Mouse (Mus musculus) brain, embryonic 14.5 days (tissue): Measurements from ENCODE around the gene Cyth1. TPM values are rescaled to one million over a fixed set of nuclear protein-coding genes. Genes with fewer than 3 reads are reported as not detected.

Experiments
- DNase-seq: peaks from one replicate; pipeline ENCODE4 v3.0.0-alpha.2; 2011; ENCODE audit warnings: low read depth
- CTCF ChIP-seq: fragments of 200-500 bp; IDR thresholded peaks from 2 replicates; pipeline ENCODE4 v1.5.1; 2012; ENCODE audit warnings: inconsistent platforms, mild to moderate bottlenecking, moderate library complexity, borderline replicate concordance; ENCODE audit not compliant: insufficient read depth, insufficient read length; ENCODE audit errors: extremely low read depth
- POLR2A ChIP-seq: fragments of 200-500 bp; IDR thresholded peaks from 2 replicates; pipeline ENCODE4 v1.6.1; 2012; ENCODE audit warnings: mild to moderate bottlenecking, inconsistent platforms, borderline replicate concordance; ENCODE audit not compliant: poor library complexity, insufficient read depth, insufficient read length, severe bottlenecking; ENCODE audit errors: extremely low read depth
- polyA plus RNA-seq: library from polyadenylated mRNA; depleted of rRNA; stranded (reverse); fragments of >200 nt; gene quantifications from 2 replicates; pipeline ENCODE4 v1.2.3, GENCODE M21; 2012; rRNA removed

The Cyth1 gene
- 35.9 and 36.8 TPM in 2 replicates for polyA plus RNA-seq

- TF ChIP-seq CTCF = no peak
- peak; percentile 90 for TF ChIP-seq POLR2A
- DNase-seq = peak; percentile 99
Observed at GRCm38 (mm10) chr11:118248150-118249011, at the start of gene Cyth1. Cyth1 (minus strand) TSS chr11:118248592.

- TF ChIP-seq POLR2A = no peak
- TF ChIP-seq CTCF = no peak
- DNase-seq = no peak
Observed at GRCm38 (mm10) chr11:118297967-118298366, 49.6 kb upstream of the Cyth1 start.

GRCm38 (mm10) chr11:118295026-118295425 lies 46.6 kb upstream of the Cyth1 start:
- peak; percentile 57 for DNase-seq
- no peak for TF ChIP-seq CTCF
- no peak for TF ChIP-seq POLR2A

GRCm38 (mm10) chr11:118292671-118293070 lies 44.3 kb upstream of the Cyth1 start:
- TF ChIP-seq POLR2A (no peak), CTCF (no peak)
- peak; percentile 25 for DNase-seq

GRCm38 (mm10) chr11:118289999-118290889 lies 41.9 kb upstream of the Cyth1 start, which contains the start of gene Usp36:
Usp36 (minus strand) TSS chr11:118290244.
- TF ChIP-seq POLR2A = peak; percentile 82; the same call in 1 of the 2 replicates
- no peak for TF ChIP-seq CTCF
- DNase-seq = peak; percentile 100

GRCm38 (mm10) chr11:118289562-118289961 lies 41.2 kb upstream of the Cyth1 start:
- no peak for DNase-seq
- TF ChIP-seq CTCF (no peak), POLR2A (no peak)

GRCm38 (mm10) chr11:118289037-118289511 lies 40.7 kb upstream of the Cyth1 start:
- TF ChIP-seq CTCF = no peak
- TF ChIP-seq POLR2A = no peak
- DNase-seq = no peak

GRCm38 (mm10) chr11:118287573-118287972 lies 39.2 kb upstream of the Cyth1 start:
- TF ChIP-seq CTCF (no peak), POLR2A (no peak)
- no peak for DNase-seq

GRCm38 (mm10) chr11:118286434-118286833 lies 38.0 kb upstream of the Cyth1 start:
- no peak for DNase-seq
- TF ChIP-seq POLR2A = no peak
- TF ChIP-seq CTCF = no peak

- TF ChIP-seq CTCF = no peak
- TF ChIP-seq POLR2A = no peak
- DNase-seq = no peak
Observed at GRCm38 (mm10) chr11:118285791-118286190, 37.4 kb upstream of the Cyth1 start.

GRCm38 (mm10) chr11:118280218-118280617 lies 31.8 kb upstream of the Cyth1 start:
- DNase-seq = no peak
- TF ChIP-seq POLR2A = no peak
